Mouse (Mus musculus): ENCODE data around the gene Susd1.
"Not testable (repeated sequence)": the region's sequence is repeated elsewhere in the genome, so short reads cannot be mapped to it uniquely, and the experiment has no call there.

Susd1 gene

DNA sequence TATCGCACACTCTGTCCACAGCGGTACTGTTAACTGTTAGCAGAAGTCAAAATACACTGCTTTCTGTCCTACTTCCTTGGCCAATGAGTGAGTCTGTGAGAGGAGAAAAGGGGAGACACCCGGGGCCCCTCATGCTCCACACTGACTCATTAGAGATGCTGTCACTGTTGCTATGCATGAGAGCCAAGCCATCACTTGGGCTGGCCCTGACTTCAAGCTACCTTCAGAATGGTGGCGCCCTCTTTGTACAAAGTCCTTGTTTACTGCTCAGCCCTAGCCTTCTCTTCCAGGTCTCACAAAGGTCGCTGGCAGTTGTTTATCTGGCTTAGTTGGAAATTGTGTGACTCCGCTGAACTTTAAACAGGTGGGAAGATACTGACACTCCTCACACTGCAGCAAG, 119.8 kb downstream of the Susd1 start:
- DNase-seq: no peak

GRCm38 (mm10) chr4:59315553-59316405, 122.7 kb downstream of the Susd1 start:
- DNase-seq: no peak

DNA sequence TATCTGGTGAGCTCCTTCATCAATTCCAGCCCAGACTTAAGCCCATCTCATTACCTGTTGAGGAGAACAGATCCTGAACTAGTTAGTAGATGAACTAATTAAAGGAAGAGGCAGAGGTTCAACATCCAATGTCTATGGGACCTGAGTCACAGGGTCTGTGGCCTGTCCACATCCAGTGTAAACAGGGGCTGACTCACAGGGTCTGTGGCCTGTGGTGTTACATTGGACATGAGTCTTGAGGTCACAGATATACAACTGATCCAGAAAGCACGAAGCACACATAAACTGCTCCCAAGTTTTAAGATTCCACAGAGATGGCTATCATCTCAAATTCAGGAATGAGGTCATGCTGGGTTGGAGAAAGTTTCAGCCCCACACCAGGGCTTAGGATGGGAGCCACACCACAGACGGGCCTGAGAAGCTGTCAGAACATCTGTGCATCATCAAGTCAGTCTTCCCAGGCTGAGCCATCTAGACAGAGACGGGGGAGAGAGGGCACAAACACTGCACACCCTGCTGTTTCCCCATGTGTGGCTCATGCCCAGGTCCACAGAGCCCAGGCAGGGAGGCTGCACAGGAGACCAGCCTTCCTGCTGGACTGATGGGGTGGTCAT, 123.4 kb downstream of the Susd1 start:
- no peak for DNase-seq

GRCm38 (mm10) chr4:59312945-59313344, 125.5 kb downstream of the Susd1 start:
- DNase-seq: no peak

GRCm38 (mm10) chr4:59310590-59310989, 127.8 kb downstream of the Susd1 start:
- DNase-seq: no peak

DNA sequence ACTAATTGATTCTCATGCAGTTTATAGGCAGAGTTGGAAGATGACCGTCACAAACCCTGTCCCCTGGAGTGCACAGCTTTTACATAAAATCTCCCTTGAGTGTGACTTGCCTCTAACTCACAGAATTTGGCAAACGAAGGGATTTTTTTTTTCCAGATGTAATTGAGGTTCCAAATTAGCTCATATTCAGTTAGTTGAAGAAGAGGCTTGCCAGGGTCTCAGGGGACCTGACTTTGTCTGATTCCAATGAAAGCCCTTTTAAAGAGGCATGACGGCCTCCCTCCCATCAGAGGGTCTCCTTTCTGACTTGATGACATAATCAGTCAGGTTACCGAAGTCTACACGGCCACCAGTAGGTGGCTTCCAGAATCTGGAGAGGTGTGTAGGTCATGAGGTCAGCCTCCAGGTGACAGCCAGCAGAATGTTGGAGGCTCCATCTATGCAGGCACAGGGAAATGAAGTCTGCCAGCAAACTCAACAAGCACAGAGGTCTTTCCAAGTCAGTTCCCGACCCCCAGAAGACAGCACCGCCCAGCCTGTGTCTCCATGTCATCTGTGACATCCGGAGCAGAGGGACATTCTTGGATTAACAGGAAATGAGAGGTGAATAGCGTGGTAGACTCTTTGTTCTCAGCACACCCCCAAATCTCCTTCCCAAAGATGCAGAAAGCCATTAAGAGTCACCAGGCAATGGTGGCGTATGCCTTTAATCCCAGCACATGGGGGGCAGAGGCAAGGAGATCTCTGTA, 130.4 kb downstream of the Susd1 start:
- DNase-seq: no peak

- DNase-seq: no peak
Measured at GRCm38 (mm10) chr4:59302387-59302786, 136.0 kb downstream of the Susd1 start.

GRCm38 (mm10) chr4:59301025-59301815, 137.2 kb downstream of the Susd1 start:
- no peak for DNase-seq

GRCm38 (mm10) chr4:59298719-59299496, 139.5 kb downstream of the Susd1 start:
- DNase-seq: no peak

DNA sequence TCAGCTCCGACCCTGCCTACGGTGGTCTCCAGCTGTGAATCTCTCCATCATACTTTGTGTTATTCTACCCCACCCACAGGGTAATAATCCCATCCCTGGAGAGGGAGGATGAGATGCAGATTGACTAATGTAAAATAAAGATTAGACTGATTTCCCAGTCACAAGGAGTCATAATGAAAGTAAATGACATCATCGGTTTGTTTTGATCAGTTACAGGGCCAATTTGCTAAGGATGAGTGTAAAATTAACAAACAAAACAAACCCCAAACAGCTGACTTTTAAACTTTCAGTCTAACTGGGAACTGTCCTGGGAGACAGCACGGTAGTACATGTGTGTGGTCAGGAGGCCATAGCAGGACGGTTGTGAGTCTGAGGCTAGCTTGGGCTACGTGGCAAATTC, 143.3 kb downstream of the Susd1 start:
- DNase-seq: no peak

GRCm38 (mm10) chr4:59294661-59295060, 143.8 kb downstream of the Susd1 start:
- no peak for DNase-seq

- DNase-seq: no peak
Measured at GRCm38 (mm10) chr4:59291914-59292718, 146.3 kb downstream of the Susd1 start.

DNA sequence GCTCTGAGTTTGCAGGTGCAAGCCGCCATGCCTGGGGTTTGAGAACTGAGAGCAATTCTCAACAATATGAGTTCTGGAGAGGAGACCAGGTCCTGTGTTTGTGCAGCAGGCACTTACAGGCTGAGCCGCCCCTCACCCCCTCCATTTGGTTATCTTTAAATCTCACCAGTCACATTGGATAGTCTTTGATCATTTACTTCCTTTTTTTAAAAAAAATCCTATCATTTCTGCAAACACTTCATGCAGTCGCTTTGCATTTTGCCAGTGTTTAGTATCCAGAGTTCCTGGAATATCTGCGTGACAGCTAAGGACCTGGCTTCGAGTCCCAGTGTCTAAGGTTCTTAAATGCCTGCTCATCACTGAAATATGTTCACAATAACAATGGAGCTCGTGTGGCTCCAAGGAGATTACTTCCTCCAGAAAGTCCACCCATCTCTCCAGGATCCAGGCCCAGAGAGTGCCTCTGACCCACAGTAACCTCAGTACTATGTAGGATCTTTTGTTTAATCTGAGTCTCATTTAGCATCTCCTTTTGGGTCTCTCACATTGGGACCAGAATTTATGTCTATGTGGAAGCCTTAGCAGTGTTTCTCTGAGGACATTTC, 147.4 kb downstream of the Susd1 start:
- no peak for DNase-seq

DNA sequence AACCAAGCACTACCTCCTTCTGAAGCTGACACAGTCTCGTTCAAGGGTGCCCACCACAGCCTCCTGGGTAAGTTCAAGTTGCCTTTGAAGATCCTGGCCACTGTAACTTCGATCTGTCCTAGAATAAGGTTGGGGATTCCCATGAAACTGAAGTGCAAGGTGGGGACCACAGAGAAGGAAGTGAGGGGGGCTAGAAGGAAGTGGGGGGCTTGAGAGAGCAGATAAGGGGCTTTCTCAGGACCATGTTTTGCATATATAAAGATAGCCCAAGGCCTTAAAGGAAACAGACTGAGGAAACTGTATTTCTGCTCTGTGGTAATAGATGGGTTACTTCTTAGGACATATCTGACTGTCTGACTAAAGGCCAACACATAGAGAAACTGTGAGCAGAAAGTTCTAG, 151.3 kb downstream of the Susd1 start:
- DNase-seq: no peak

DNA sequence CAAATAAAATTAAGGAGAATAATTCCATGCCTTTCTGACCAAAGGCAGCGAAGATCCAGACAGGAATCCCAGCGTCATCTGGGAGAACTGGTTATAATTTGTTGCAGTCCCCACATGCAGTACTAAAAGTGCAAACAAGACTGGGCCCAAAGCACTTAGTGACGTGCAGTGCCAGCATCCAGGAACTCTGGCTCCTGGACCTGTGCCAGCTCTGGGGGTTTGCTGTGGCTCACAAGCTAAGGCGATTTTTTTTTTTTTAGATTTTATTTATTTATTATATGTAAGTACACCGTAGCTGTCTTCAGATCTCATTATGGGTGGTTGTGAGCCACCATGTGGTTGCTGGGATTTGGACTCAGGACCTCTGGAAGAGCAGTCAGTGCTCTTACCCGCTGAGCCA, 152.1 kb downstream of the Susd1 start:
- not testable (repeated sequence) for DNase-seq

GRCm38 (mm10) chr4:59282699-59283487, 155.5 kb downstream of the Susd1 start:
- DNase-seq: no peak

DNA sequence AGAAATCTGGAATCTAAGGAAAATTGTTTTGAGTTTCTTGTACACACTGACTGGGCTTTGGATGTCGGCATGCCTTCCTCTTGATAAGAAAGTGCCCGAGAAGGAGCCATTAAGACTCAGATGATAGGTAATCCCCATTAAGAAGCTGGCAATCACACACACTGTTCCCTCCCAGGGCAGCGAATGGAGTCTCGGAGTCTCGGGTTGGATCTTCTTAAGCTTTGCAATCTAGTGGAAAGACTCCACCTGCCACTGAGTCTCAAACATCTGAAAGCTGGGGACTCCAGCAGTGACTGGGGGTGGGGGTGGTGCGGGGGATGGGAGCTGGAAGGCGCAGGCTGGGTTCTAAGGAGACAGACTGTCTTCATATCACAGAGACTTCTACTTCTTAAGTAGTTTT, 156.3 kb downstream of the Susd1 start:
- no peak for DNase-seq

- DNase-seq: no peak
Measured at GRCm38 (mm10) chr4:59280876-59281275, 157.6 kb downstream of the Susd1 start.

GRCm38 (mm10) chr4:59279111-59279510, 159.3 kb downstream of the Susd1 start:
- DNase-seq: no peak

DNA sequence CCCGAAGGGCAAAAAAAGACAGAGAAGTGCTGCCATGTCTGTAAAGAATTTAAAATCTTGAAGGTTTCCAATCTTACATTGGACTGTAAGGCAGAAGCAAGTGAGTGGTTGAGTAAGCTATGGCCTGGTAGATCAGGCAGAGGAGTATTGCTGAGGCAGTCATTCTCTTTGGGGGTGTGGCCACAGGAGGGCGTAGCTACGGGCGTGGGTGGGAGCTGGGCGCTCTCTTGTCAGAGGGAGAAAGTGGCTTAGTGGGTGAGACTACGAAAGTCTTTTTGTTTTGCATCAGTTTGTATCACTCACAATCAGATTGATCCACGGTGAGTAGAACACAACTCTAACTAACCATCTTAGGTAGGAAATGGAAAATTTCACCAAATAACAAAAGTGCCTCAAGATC, 160.0 kb downstream of the Susd1 start:
- no peak for DNase-seq

All from kidney, adult 8-10 months (tissue).